Mouse (Mus musculus) frontal cortex, postnatal 25 days (tissue): ENCODE measurements at regions not wholly inside any gene's neighbourhood (a gene's known extent, or its start where the extent isn't known, plus 50 kb on each side); places are given as distances from the start of the nearest gene placed in this dataset.
A peak's percentile ranks its signal among the peaks of the same experiment; 100 is the strongest.
"Not testable (repeated sequence)": the region's sequence is repeated elsewhere in the genome, so short reads cannot be mapped to it uniquely, and the experiment has no call there.

Experiments used
- DNase-seq, 2 experiments: peaks; one replicate each; pipeline ENCODE4 v3.0.0; 2022; ENCODE audit warnings: low spot score in 2 of 2

GRCm38 (mm10) chr7:138758386-138758785 lies 87.5 kb upstream of the Ppp2r2d start:
- DNase-seq: no peak

GRCm38 (mm10) chr7:138748442-138748841 lies 97.4 kb upstream of the Ppp2r2d start:
- no peak for DNase-seq

GRCm38 (mm10) chr7:138746616-138747015 lies 99.3 kb upstream of the Ppp2r2d start:
- DNase-seq: no peak

- no peak for DNase-seq
Observed at GRCm38 (mm10) chr7:138742516-138742845, 103.4 kb upstream of the Ppp2r2d start.

DNA sequence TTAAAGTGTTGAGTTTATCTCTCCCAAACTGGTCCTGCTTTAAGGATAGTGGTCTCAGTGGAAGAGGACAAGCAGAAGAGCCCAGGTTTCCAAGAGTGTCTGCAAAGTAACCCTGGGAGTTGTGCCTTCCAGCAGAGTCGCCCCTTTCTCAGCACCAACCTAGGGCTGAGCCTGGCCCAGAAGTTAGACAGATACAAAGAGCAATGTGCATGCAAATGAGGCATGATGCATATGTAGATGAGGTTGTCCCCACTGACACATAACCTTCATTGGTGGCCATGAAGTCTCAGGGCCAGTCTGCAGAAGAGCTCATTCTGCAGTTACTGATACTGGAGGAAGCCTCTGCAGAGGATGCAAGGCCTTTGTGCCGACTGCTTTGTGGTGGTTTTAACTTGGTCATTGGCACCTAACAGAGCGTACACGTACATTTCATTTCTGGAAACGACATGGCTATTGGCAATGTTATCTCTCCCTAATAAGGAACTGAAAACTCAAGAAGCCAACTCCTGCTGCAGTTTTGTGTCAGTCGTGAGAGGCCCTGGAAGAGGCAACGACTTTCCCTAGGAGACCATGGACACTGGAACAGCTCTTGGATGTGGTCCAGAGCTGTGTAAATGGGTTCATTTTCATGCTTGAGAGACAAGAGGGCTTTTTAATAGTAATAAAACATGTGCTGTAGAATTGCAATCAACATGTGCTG lies 103.9 kb upstream of the Ppp2r2d start:
- DNase-seq: no peak

DNA sequence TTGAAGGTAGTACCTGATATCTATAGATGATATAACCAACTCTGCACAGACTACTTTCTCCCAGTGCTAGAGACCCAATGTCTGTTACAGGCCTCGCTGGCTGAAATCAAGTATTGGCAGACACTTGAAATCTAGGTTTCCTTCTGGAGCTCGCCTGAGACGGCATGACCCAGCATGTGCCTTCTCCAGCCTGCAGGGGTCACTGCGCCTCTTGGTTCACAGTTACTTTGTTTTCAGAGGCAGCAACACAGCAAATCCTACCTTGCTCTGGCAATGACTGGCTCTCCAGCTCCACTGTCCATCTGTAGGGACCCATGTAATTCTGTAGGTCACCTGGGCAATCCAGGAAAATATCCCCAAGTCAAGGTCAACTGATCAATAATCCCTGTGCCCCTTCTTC lies 111.6 kb upstream of the Ppp2r2d start:
- peak; percentile 20 to 23 for DNase-seq

GRCm38 (mm10) chr7:138724829-138725228 lies 121.0 kb upstream of the Ppp2r2d start:
- DNase-seq: no peak

- no peak for DNase-seq
Observed at GRCm38 (mm10) chr7:138719608-138720007, 126.3 kb upstream of the Ppp2r2d start.

- DNase-seq: no peak
Observed at GRCm38 (mm10) chr7:138719115-138719514, 126.8 kb upstream of the Ppp2r2d start.

GRCm38 (mm10) chr7:138714731-138715130 lies 131.1 kb upstream of the Ppp2r2d start:
- no peak for DNase-seq

DNA sequence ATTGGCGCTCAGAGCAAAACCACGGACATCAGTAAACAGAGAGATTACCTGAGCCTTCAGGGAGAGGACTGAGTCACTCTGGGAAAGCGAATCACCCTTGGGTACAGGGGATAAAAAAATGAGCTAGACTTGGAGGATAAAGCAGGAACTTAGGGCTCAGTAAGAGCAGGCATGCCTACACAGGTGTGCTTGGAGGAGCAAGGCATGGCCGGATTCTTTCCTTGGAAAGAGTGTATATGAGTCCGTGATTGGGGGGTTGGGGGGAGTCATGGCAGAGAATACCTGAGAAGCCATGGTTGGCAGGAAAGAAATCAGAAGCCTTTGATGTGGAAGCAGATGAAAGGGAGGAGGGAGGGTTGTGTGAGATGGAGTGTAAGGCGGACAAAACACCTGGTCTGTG lies 137.5 kb upstream of the Ppp2r2d start:
- no peak for DNase-seq

- not testable (repeated sequence) for DNase-seq
Observed at GRCm38 (mm10) chr7:138699599-138699998, 146.3 kb upstream of the Ppp2r2d start.

GRCm38 (mm10) chr7:138682161-138682560 lies 163.7 kb upstream of the Ppp2r2d start:
- DNase-seq: no peak

GRCm38 (mm10) chr7:138680530-138680929 lies 165.3 kb upstream of the Ppp2r2d start:
- DNase-seq: no peak

GRCm38 (mm10) chr7:138679575-138679974 lies 166.3 kb upstream of the Ppp2r2d start:
- DNase-seq: no peak

DNA sequence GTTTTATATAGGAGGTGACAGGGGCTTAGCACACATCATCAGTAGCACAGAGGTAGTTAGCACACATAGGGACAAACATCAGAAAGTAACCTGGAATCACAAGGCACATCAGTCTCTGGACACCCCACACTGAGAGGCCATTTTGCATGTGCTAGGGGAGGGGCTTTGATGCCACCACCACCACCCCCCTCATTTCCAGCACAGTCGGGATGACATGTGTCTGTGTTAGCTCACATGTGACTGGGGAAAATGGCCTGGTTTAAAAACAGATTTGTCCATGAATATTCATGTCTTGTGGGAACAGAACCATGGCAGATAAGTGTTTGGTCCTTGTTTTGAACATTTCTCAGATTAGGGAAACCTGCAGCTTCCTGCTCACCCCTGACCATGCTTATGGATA lies 172.9 kb upstream of the Ppp2r2d start:
- DNase-seq: no peak

GRCm38 (mm10) chr7:138668337-138668736 lies 177.5 kb upstream of the Ppp2r2d start:
- DNase-seq: no peak

DNA sequence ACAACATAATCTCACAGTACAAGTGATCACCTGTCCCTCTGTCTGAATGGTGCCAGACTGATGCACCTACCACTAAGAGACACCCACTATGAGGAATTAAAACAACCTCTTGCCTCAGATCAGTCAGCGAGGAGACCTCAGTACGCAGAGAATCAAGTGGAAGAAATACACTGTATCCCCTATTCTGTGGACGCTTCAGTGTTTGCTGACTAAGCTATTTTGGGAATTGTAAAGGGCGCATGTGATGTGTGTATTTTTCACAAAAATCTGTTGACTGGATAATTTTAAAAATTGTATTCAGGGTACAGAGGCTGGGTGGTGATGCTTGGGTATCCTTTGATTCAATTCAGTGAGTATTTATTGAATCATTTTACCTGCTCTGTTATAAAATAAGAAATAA lies 185.8 kb upstream of the Ppp2r2d start:
- no peak for DNase-seq

DNA sequence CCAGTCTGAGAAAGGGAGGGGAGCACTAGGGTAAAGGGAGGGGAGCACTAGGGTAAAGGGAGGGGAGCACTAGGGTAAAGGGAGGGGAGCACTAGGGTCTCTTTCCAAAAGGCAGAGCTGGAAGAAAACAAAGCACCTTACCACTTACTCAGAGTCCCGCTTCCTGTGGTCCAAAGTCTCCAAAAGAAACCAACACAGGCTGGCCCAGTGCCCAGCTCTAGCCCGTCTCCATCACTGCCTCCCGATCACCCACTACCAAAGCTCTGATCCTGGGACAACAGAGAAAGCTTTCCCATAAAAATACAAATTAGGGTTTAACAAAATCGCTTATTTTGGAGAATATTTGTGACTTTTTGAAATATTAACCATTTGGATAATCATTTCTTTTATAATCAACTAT lies 188.4 kb upstream of the Ppp2r2d start:
- no peak for DNase-seq

DNA sequence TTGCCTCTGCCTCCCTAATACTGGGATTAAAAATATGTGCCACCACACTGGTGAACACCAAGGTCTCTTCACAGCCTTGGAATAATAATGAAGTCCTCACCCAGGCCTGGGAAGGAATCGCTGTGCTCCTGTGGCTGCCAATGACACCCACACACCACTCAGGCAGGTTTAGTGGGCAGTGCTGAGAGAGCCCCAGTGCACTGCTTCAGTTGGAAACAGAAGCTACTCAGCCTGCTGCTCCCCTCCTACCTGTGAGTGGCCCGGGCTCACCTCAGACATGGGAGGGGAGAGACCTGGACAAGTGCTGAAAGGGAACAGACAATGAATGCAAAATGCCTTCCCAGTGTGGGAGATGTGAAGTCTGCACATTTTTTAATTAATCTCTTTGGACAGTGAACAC lies 188.8 kb upstream of the Ppp2r2d start:
- DNase-seq: no peak

DNA sequence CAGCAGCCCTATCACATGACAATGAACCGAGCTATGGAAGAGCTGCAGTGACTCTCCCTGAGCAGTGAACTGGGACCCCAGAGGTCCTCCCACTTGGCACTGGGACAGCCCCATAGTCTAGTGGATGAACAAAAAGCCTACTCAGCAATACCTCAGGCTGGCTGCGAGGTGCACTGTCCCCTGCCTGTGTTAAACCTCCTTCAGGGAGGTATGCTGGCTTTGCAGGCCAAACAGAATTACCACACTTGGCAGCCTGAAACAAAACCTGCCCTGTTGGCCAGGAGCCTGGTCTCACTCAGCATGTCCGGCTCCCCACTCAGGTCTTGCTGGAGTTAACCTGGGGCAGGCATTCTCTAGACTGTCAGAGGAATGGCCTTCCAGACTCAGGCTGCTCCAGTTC lies 189.9 kb upstream of the Ppp2r2d start:
- no peak for DNase-seq

GRCm38 (mm10) chr7:138650946-138651345 lies 194.9 kb upstream of the Ppp2r2d start:
- DNase-seq: no peak

- no peak for DNase-seq
Observed at GRCm38 (mm10) chr7:138647636-138648035, 198.2 kb upstream of the Ppp2r2d start.

DNA sequence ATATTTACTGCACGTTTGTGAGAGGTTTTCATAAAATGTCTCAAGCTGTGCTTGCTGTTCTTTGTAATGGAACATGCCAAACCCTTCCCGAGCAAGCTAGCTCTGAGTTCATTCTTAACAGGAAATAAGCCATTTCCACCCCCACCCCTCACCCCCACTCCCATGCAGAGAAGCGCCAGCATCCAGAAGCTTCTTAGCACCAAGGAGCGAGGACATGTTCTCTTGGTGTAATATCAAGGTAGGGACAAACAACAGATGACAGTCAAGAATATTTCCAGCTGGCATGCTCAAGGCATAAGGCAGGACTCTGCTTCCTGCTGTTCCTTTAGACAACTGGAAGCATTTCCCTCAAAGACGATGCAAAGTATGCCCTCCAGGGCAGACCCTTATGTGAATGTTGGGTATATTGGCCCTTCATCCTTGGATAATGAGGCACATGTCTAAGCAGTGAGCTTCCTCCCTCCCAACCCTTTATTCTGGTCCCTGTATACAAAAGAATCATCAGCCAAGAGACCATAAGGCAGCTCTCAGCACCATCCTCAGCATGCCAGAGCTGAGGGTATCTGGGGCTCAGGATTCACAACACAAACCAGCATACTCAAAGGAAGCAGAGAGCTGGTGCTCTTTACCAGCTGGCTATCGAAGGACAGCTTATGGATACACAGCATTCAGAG lies 205.2 kb upstream of the Ppp2r2d start:
- DNase-seq: no peak
